Mouse (Mus musculus) retina, adult 2 months (tissue): ENCODE results near the gene Cnih2.

Experiments used
- DNase-seq: peaks from one replicate; pipeline ENCODE4 v3.0.0-alpha.2; 2012; ENCODE audit warnings: low read depth, low spot score

Cnih2 gene

GRCm38 (mm10) chr19:5048138-5049056 is 49.9 kb downstream of the Cnih2 start:
- no peak for DNase-seq

DNA sequence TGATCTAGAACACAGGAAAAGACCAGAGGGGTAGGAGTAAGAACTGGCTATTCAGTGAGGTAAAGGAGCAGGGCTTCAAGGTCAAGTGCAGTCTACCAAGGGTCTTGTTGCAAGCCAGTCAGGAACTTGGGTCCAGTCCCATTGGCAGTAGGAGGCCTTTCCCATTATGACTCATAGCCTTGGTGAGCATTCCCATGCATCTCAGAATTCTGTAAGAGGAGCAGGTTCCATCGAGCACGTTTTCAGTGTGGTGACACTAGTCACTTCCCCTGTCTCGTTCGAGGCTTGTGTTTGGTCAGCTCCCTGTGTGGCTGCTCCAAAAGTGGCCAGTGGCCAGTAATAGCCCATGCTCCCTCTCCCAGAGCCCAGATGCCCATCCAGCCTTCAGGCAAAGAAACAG is 52.8 kb downstream of the Cnih2 start:
- no peak for DNase-seq
